Mouse (Mus musculus) ES-Bruce4 (cell line): Measurements from ENCODE around the gene Sgcd.

Experiments
- CTCF ChIP-seq: IDR thresholded peaks from one replicate; pipeline ENCODE4 v1.8.1; 2011; ENCODE audit warnings: low read depth, low read length
- POLR2A ChIP-seq: IDR thresholded peaks from one replicate; pipeline ENCODE4 v1.8.1; 2011; ENCODE audit warnings: low read length; ENCODE audit not compliant: insufficient read depth

DNA sequence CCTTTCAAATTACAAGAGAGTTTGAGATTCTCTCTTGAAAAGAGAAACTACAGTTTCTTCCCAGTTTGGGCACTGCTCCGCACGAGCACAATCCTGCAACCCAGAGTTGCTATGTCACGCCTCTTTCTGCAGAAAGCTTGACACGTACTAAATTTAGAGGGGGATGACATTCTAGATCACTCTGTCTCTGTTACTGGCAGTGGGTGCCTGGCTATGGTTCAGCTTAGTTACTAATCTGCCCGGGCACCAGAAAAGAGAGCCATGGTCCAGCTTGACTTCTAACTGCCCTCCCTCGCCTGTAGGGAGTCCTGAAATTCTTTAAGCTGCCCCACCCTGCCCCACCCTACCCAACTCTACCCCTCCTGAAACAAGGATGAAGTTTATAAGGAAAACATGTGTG is 611.3 kb downstream of the Sgcd start:
- TF ChIP-seq POLR2A (no peak), CTCF (no peak)
